Mouse (Mus musculus) right cerebral cortex, postnatal 36 days (tissue): Measurements from ENCODE around the gene Clpp.
A peak's percentile ranks its signal among the peaks of the same experiment; 100 is the strongest.

Experiments
- DNase-seq, 2 experiments: peaks; one replicate each; pipeline ENCODE4 v3.0.0; 2022; ENCODE audit warnings: low spot score in 2 of 2, mixed read lengths in 1 of 2

The Clpp gene

DNA sequence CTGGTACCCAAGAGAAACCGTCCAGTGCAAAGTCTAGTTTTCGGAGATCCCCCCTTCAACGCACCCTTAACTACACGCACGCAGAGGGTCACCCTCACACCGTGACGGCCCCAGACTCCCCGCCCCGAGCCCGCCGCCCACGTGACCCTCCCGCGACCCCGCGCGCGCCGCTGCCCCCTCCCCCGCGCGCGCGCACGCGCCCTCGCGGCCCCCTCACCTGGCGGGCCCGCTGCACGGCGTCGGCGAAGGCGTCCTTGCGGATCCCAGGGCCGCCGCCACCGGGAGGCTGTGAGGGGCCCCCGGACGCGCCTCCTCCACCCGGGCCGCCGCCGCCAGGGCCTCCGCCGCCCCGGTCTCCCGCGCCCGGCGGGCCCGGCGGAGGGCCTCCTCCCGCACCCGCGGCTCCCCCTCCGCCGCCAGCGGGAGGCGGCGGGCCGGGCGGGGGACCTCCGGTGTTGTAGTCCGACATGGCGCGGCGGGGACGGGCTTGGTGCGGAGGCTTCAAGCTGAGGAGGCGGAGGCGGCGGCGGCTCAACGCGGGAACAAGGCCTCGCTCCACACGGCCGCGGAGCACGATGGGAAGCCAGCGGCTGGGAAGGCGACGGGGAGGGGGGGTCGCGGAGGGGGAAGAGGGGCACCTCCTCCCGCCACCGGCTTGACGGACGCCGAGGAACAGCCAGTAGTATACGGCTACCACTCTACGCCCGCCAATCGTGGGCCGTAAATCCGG lies 41.0 kb downstream of the Clpp start, which contains the start of gene Khsrp:
Khsrp (minus strand) TSS at position 592 of the 730 bp plus-strand sequence.
- DNase-seq = no peak

DNA sequence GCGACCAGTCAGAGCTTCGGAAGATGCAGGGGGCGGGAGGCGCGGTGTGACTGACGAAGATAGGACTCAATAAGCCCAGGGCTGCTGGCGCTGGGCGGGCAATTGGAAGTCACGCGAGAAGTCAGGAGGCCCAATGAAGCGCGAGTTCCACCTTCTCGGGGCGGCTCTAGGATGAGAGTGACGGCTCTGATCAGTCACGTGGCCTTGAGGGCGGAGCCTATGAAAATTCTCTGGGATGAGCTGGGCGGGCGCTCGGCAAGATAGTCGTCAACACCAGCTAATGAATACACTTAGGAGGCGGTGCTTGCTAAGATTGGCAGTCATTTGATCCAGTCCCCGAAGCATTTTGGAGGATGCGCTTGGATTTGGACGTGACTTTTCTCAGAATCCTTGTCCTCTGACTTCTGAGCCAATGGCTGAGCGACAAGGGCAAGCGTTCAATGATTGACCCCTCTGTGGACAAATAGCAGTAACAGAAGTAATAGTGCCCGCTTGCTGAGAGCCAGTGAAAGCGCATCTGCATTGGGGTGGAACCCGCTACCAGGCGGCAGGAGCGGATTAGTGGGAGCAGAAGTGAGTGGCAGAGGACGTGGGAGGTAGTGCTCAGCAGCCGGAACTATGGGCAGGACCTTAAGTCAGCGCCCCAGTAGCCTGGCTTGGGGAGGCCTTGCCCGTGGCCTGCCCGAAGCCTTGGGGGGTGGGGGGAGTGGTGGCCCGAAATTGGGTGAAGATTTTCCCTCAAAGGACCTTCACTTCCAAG lies 41.7 kb downstream of the Clpp start:
- peak; percentile 100 for DNase-seq

DNA sequence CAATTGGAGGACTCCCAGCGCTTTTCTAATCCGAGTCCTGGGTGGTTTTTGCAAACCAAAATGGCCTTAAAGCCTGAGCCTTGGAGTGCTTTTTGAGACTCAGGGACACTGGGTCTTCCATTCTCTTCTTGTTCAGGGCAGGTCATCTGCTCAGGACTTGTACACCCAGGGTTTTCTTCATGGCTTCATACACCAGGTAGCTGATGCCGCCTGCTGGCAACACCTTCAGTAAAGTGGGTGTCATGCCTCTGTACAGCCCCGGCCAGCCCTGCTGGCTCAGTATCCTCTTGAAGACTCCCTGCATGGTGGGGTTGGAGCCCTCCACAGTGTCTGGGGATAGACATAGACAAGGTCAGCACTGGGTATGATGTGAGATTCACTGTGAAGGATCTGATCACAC lies 42.7 kb downstream of the Clpp start:
- no peak for DNase-seq

DNA sequence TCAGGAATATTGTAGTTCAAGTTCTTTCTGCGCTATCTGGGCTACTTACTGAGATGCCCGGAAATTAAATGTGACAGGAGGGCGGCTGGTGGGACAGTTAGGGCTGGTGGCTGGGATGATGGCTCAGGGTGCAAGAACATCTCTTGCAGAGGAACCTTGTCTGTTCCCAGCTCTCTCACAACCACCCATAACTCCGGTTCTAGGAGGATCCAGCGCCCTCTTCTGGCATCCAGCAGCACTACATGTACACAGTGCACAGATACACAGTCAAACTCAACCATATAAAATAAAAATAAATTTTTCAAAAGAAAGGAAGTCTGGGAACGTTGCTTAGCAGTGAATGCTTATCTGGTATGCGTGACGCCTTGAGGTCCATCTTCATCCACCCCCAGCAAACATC lies 48.9 kb downstream of the Clpp start:
- no peak for DNase-seq

DNA sequence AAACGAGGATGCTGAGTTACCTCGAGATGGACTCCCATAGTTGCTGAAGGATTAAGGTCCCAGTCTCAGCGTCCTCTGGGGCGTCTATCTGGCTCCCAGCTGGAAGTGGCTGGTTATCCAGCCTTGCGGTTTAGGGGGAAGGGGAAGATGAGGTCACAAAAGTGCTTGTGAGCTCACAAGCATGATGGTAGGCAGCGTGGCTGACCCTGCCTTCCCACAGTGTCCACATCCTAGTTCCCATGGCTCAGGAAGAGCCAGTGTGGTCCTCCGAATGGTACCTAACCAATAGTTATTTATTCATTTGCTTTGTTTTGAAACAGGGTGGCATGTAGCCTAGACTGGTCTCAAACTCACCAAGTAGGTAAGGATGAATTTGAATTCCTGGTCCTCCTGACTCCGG lies 51.4 kb downstream of the Clpp start, which contains the start of gene Slc25a41:
Slc25a41 (minus strand) TSS at position 101 of the 400 bp plus-strand sequence.
- no peak for DNase-seq
